Mouse (Mus musculus) embryo, embryonic 11 days (tissue): ENCODE data around the gene Parp14.
A peak's percentile ranks its signal among the peaks of the same experiment; 100 is the strongest.

Experiments
- DNase-seq: peaks from one replicate; pipeline ENCODE4 v3.0.0-alpha.2; 2015

The Parp14 gene

DNA sequence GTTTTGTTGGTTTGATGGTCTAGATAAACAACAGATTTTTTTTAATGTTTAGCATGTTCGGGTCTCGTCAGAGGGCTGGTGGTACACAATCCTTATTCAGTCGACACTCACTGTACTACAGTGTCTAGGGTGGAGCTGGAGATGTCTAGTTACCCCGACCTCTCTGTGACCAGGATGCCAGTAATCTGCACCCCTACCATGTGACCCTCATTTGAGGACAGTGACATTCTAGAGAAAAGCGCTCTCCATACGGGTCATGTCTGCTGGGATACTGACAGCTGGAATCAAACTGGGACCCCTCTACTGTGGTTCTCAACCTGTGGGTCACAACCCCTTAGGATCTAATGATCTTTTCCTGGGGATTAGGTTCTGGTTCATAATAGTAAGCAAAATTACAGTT lies 1.7 kb downstream of the Parp14 start:
- no peak for DNase-seq

DNA sequence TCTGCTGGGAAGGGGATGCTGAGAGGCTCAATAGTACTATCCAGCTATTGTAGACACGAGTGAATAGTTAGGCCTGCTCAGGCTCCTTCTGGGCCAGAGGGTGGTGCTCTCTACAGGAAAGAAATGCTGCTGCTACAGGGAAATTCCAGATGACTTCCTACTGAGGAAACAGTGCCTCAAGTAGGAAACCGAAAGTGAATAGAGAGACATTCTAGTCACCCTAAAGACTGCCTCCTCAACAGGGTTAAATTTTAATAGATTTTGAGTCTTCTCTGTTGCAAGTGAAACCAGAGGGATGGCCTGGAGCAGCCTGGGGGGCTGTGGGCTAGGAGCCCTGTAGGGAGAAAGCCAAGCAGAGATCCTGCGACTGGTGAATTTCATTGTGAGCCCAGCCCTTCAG lies 2.2 kb downstream of the Parp14 start:
- DNase-seq: no peak

DNA sequence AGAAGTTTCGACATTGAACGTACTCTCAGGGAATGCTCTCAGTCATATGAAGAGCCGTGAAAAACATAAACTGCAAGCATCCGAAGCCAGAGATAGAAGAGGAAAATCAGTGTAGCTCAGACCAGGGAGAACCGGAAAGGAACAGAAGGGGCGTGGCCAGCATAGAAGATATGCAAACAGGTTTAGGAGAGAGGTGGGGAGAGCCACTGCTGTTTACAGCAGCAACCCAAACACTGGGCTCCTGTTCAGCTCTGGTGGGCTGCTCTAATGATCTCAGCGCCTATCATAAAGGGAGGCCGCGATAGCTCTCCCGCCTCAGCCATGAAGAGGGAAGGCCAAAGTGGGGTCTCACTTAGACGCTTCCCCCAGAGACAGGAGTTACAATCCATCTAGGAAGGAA lies 3.6 kb downstream of the Parp14 start:
- DNase-seq: no peak

DNA sequence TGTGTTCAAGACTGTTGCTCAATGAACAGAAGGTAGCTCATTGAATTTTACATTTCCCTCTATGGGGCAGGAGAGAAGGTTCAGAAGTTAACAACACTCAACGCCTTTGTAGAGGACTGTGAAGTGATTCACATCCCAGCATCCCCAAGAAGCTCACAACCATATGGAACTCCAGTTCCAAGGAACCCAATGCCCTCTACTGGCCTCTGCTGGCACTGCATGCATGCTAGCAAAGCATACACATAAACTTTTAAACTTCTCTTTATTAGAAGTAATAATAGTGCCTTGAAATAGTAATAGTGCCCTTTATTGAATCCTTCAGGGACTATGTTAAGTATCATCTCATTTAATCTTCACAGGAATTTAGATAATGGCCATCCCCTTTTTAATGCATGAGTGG lies 9.3 kb downstream of the Parp14 start:
- DNase-seq: no peak

DNA sequence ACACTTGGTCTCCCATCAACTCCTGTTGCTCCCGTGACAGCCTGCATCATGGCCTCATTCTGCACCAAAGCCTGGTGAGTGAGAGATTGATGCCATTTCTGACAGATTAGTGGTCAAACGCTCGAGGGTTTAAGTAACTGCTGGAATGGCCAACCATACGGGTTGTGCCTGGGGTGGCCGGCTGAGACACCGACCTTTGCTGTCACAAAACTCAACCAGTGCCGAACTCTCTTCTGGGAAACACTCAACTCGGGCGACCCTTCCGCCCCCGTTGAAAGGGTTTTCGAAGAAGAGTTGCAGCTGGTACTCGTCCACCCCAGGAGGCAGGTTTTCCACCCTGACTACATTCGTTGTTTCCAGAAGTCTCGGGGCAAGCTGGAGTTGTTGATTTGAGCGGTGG lies 11.1 kb downstream of the Parp14 start:
- no peak for DNase-seq

DNA sequence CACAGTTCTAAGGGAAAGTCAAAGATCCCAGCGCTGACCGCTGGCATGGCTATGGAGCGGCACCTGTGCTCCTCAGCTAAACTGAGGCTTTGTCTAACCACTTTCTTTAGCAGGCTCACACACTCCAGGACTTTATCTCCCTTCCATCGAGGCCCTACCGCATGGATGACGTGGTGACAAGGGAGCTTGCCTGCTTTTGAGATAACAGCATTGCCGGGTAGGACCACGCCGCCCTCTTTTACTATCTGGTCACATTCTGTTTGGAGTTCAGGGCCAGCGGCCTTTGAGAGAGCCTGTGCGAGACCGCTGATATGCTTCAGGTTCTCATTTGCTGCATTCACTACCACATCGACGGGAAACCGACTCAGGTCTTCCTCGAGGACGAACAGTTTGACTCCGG lies 14.6 kb downstream of the Parp14 start:
- DNase-seq: no peak

DNA sequence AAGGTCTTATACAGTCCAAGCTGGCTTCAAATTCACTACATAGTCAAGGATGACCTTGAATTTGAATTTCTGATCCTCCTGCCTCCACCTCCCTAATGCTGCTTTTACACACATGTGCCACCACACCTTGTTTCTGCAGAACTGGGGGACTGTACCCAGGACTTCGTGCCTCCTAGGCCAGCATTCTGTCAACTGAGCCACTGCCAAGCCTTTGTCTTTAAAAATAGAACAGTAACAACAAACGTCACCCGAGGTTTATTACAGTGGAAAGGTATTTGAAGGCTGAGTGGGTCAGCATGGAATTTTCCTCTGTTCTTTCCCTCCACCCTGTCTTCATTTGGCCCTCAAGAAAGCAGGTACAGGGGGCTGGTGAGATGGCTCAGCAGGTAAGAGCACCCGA lies 15.5 kb downstream of the Parp14 start:
- no peak for DNase-seq

DNA sequence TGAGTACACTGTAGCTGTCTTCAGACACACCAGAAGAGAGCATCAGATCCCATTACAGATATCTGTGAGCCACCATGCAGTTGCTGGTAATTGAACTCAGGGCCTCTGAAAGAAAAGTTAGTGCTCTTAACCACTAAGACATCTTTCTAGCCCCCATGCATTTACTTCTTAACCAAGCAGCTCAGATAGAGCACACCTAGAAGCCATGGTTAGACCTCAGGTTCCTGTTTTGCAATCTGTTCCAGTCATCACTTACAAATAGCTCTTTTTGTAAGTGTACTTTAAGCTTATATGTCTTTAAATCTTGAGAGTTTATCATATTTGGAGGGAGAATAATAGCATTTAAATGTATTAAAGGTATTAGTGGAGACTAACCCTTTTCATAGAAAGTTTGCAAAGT lies 24.2 kb downstream of the Parp14 start:
- DNase-seq: no peak

DNA sequence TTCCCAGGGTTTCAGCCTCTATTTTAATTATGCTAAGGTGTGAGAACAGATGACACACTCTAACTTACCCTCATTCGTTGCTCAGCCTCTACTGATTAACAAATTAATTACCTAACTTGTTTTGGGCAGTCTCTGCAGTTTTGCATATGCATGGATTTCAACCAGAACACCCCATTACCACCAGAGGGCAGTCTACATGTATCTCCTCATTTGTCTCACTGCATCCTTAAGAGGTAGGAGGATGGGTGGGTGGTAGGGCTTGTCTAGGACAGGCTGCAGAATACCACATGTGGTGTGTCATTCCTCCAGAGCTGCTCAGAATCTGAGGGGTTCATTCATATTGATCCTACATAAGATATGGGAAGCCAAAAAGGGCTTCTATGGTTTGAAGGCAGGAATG lies 31.7 kb downstream of the Parp14 start:
- DNase-seq: peak; percentile 50

DNA sequence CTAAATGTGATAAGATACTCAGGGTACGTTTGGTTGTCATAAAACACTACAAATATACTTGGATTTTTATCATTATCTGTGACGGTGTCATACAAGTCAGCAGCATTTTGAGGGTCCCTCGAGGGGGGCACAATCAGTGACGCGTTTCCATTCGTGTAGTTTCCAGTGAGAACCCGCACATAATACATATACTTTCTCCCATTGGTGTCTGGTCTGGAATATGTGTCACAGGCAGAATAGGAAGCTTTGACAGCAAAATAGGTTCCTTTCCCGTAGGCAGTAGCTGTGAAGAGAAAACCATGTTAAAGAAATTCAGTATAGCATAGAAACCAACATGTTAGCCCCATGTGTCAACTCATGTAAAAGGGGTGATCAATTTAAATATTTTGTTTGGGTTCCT lies 36.7 kb downstream of the Parp14 start:
- DNase-seq: no peak

DNA sequence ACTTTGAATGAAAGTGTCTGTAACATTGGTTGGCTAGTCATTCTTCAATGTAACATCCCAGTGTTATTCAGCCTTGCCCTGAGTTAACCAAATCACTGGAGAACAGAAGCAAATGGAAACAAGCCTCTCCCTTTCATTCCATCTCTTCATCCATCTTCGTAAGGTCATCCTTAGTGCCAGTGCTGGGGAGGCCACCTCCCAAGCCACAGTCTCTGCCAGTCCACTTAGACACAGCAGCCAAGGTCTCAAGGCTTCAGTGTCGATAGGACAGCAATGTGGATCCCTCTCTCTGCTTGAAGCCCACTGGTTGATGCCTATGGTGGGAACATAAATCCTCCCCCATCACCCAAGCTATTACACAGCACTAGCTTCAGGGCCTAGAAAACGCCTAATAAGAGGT lies 38.4 kb downstream of the Parp14 start:
- DNase-seq: no peak

DNA sequence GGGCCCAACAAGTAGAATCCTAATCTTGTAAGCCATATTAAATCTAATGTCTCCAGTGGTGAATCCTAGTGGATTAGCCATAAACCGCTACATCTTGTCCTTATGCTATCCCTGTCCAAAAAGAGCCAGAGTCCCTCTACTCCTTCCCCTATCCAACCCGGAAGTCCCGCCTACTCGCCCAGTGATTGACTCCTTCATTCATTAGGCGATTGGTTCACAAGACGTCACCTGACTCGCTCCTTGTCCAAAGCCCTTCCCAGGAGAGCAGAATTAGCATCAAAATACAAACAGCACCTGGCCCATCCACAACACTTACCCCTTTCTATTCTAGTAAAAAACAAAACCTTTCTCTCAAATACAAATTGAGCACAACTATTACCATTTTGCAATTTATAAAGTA lies 41.3 kb downstream of the Parp14 start:
- DNase-seq: no peak

DNA sequence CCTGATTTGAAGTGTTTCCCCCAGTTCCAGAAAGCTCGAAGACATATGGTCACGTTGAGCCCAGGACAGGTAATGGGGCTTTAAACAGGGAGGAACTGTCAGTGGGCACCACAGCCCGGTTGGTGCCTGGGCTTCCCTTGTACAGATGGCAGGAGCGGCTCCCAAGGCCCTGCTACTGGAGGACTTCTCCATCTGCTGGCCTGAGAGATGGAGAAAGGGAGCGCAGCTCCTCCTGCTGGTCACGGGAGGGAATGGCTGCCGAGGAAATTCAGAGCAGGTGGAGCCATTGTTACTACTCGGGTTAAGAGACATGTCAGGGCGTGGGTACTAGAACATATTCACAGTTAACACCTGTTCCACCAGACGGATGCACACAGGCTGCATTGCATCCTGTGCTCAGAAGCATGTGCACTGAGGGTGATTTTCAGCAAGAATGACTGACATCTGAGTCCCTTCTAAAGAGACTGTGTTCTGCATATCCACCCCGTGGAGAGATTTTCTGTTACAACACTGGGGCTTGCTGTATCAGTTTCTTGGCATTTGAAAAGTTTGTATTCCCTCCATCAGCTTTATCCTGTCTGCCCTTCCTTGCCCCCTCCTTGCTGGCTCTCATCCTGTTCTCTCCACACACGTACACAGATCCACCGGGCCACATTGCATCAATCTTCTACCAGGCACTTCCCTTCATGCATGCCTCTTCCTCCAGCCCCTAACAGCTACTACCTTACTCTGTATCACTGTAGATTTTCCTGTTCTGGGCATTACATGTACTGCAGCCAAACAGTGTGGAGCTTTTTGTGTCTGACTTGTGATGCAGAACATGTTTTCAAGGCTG lies 53.9 kb downstream of the Parp14 start:
- peak; percentile 80 for DNase-seq

DNA sequence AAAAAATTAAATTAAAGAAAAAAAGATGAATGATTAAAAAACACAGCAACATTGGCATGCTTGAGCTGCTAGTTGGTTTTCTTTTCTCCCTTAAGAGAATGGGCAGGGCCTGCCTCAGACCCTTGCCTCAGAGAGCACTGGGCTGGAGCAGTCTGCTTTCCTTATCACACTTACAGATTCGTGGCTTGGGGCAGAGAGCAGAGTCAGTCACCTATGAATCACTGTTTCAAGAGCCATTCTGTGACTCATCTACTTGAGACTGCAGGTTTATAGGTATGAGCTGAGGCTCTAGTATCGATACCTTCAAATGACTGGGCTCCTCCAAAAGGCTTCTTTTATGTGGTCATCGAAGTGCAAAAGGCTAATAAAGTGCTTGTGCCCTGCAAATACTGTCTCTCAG lies 58.2 kb downstream of the Parp14 start:
- DNase-seq: no peak

DNA sequence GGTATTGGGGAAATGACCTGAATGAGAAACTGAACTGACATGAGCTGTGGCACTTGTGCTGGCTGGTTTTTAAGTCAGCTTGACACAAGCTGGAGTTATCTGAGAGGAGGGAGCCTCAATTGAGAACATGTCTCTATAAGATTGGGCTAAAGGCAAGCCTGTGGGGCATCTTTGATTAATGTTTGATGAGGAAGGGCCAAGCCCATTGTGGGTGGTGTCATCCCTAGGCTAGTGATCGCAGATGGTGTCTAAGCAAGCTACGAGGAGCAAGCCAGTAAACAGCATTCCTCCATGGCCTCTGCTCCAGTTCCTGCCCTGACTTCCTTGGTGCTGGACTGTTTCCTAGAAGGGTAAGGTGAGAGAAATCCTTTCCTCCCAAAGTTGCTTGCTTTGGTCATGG lies 62.5 kb downstream of the Parp14 start:
- no peak for DNase-seq

DNA sequence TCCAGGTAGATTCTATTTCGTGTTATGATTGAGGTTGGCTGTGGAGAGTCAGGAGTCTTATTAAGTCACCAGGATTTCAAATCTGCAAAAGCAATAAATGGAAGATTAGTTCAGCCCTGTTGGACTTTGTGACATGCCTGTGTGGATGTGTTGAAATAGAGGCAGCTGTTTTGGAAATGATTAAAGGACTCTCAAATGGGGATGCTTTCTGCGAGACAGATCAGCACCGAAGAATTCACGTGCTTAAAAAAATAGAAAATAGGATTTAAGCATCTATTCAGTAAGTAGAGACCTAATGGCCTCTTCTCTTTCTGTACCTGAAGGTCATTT lies 63.7 kb downstream of the Parp14 start:
- no peak for DNase-seq

DNA sequence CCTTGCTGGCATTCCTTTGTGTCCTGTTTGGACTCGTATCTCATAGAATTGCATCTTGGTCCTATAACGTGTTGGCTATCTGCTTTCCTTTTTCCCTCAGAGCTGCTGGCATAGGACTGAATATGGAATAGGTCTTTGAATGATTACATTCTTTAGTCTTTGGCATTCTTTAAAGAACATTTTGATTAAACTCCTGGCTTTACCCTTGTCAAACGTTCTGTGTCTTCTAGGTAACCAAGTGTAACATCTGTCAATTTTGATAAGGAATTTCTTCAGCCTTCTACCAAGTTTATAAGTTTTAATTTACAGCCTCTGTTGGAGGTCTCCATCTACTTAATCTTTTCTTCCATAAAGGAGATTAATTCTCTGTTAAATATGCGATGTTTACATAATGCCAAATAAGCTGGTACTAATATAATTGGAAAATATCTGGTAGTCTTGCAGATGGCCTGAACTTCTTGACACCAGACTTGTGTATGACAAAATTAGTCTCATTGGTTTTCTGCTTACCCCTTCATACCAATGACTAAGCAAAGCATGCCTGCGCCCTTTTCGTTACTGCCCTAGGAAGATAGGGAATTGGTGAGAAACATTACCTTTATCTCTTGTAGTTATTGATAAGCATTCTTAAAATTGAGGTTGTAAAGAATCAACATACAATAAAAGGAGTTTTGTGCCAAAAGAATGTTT lies 64.2 kb downstream of the Parp14 start:
- no peak for DNase-seq

DNA sequence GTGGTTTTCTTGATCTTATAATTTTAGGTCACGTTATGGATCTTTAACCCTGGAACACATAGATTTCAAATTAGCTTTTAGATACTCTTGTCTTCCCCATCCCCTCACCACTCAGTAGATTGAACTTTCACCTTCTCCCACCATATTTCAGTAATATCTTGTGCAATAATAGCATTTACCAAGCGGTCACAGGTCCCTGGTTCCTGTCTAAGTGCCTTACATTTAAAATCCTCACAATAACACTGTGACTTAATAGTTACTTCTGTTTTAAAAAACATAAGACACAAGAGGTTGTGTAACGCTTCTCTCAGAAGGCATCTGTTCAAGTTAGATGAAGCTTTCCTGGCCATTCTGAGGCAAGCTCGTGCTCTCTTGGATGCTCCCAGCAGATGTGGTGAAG lies 67.6 kb downstream of the Parp14 start:
- no peak for DNase-seq

DNA sequence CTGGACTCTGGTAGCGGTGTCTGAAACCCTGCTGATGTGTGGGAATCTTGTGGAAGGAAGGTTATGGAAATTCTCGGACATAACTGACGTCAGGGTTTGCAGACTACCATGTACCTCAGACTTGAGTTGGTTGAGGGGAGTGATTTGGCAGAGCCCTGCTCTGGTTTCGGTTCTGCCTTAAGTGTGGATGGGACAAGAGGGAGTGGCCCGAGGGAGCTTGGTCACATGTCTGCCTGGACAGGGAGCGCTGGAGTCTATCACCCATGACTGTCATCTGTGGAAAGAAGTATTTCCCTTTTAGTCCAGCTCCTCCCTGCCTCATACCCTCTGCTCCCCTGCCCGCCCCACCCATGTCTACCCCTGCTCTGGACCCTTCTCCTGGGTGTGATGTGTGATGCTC lies 69.2 kb downstream of the Parp14 start:
- no peak for DNase-seq

DNA sequence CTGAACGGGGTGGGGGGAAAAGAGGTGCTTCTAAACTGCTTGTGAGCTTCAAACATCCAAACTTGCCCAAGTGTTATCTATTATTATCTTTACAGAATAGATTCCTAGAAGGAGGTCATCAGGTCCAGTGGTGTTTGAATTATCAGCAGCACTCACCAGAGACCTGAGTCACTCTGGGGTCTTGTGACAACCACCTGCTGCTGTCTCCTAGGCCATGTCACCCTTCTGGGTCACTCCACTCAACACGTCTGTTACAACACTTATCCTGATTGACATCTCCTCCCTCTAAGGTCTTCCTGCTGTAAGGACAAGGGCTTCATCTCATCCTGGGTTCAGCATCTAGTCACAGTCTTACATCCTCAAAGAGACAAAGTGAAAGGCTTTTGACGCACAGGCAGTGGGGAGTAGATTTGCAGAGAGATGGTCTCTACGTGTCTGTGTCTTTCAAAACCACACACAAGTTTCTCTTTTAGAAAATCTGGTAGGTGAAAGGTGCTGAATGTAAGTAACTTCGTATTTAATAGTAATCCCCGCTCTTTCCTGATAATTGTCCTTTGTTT lies 79.3 kb downstream of the Parp14 start:
- no peak for DNase-seq

DNA sequence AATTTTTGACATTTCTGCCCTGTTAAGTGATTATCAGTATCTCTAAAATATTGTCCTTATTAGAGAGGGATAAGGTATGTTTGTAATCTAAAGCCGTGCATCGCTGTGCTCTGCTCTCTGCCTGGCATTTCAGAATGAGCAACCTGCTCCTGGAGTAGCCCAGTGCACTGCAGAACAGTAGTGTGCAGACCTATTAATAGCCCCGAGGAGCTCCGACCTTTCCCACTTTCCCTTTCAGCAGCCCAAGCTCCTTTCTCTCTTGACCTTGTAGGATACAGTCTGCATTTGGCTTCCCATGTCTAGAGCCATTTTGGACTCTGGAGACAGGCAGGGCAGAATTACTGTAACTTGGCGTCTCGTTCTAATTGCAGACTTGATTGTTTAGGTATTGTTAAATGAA lies 83.0 kb downstream of the Parp14 start:
- DNase-seq: no peak

DNA sequence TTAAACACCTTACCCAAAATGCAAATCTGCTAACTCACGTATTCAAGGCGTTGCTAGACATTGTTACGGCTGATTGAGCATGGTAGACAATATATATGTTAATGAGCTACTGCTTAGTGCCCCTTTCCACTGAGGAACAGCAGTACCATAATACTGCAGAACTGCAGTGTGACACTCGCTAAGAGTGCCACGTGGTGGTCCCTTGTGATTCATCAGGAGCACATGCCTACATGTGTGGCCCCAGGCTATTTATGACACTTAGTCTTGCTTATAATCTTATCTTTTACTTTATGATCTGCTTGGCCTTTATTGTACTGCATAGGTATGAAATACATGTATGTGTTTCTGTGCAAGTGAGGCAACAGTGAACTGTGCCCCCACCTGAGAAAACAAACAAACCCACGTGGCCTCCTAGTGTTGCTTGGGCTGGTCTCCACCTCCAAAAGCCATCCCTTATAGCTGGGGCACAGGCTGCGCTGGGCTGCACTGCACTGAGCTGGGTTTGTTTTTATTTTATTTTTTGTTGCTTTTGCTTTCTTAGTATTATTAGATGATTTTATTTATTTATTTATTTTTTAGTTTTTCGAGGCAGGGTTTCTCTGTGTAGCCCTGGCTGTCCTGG lies 83.7 kb downstream of the Parp14 start:
- DNase-seq: peak; percentile 8

DNA sequence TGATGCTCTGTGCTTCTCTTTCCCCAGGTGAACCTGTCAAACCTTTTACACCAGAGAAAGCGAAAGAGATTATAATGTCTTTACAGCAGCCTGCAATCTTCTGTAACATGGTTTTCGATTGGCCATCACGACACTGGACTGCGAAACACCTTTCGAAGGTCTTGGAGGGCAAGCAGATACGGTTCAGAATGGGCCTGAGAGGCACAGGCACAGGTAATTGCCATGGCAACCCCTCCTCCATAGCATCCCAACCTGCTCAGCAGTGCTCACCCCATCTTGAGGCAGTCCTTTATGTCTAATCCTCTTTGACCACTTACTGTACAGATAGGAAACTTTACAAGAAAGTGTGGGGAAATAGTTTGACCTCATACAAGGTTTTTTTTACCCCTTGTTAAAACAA lies 84.2 kb downstream of the Parp14 start:
- DNase-seq: no peak

DNA sequence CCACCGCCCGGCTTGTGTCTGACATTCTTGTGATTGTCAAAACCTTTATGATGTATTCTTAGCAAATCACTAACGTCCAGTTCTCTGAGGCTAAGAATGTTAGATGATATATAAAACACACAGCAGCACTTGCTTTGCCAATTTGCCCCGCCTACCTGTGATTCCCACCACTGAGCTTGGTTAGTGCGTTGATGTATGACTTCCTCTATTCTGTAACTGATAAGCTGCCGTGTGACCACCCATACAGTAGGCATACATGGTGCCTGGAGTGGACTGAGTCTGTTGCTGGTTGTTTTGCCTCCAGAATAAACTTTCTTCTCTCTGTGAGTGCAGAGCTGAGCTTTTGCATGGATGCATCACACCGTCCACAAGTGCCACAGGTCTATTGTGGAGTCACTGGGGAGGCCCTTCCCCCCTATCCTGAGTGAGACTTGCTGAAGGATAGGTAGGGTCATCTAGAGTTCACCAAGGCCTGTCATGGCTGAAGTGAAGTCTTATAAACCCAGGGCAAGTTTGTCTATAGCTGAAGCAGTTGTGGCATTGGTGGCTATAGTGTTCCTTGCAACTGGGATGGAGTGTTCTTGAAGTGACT lies 87.1 kb downstream of the Parp14 start:
- no peak for DNase-seq
